Mouse (Mus musculus): ENCODE results near the gene Lmtk3. TPM values are rescaled to one million over a fixed set of nuclear protein-coding genes. Genes with fewer than 3 reads are reported as not detected.

The Lmtk3 gene
- polyA plus RNA-seq, 1 experiment from 2014 or later = 34.8 TPM

- H3K4me3 ChIP-seq = no peak overlapping the region
- H3K9me3 ChIP-seq = no peaks in the 10 kb centered on the region
- peaks cover 23% of the 10 kb centered on the region for H3K27me3 ChIP-seq (replicated peaks)
- no peaks in the 10 kb centered on the region for H3K36me3 ChIP-seq (replicated peaks)
- H3K4me2 ChIP-seq = peak overlapping the region; percentile 18
- no peak overlapping the region for H3K9ac ChIP-seq
- no peak for ATAC-seq (replicated peaks)
- H3K27ac ChIP-seq = no peak overlapping the region
- 11% methylated on average over 24 of the region's 27 CpGs for WGBS
- H3K4me1 ChIP-seq = no peaks in the 10 kb centered on the region
Measured at GRCm38 (mm10) chr7:45759400-45759799, 24.1 kb upstream of the Lmtk3 start.

- WGBS = 51% methylated on average over 5 of the region's 5 CpGs
- H3K4me2 ChIP-seq = no peak overlapping the region
- H3K9ac ChIP-seq = no peak overlapping the region
- H3K27ac ChIP-seq = no peak overlapping the region
- H3K4me3 ChIP-seq = no peak overlapping the region
- no peak for ATAC-seq (replicated peaks)
- peaks cover 23% of the 10 kb centered on the region for H3K27me3 ChIP-seq (replicated peaks)
- no peaks in the 10 kb centered on the region for H3K9me3 ChIP-seq
- no peaks in the 10 kb centered on the region for H3K36me3 ChIP-seq (replicated peaks)
- H3K4me1 ChIP-seq = no peaks in the 10 kb centered on the region
Measured at GRCm38 (mm10) chr7:45760151-45760550, 23.4 kb upstream of the Lmtk3 start.

GRCm38 (mm10) chr7:45765995-45766394 lies 17.5 kb upstream of the Lmtk3 start:
- no peak overlapping the region for H3K9ac ChIP-seq
- H3K4me1 ChIP-seq = no peaks in the 10 kb centered on the region
- H3K4me3 ChIP-seq = no peak overlapping the region
- H3K27ac ChIP-seq = no peak overlapping the region
- ATAC-seq (replicated peaks) = no peak
- H3K4me2 ChIP-seq = no peak overlapping the region
- WGBS = 66% methylated on average over 8 of the region's 8 CpGs
- H3K36me3 ChIP-seq (replicated peaks) = no peaks in the 10 kb centered on the region
- no peaks in the 10 kb centered on the region for H3K9me3 ChIP-seq
- no peaks in the 10 kb centered on the region for H3K27me3 ChIP-seq (replicated peaks)

- ATAC-seq (replicated peaks) = no peak
- WGBS = 59% methylated on average over 8 of the region's 8 CpGs
- Histone ChIP-seq H3K27ac (no peak overlapping the region), H3K4me3 (no peak overlapping the region), H3K9ac (no peak overlapping the region), H3K4me1 (no peaks in the 10 kb centered on the region), H3K36me3 (replicated peaks) (no peaks in the 10 kb centered on the region), H3K9me3 (no peaks in the 10 kb centered on the region), H3K4me2 (no peak overlapping the region), H3K27me3 (replicated peaks) (no peaks in the 10 kb centered on the region)
Measured at GRCm38 (mm10) chr7:45766764-45767163, 16.8 kb upstream of the Lmtk3 start.

DNA sequence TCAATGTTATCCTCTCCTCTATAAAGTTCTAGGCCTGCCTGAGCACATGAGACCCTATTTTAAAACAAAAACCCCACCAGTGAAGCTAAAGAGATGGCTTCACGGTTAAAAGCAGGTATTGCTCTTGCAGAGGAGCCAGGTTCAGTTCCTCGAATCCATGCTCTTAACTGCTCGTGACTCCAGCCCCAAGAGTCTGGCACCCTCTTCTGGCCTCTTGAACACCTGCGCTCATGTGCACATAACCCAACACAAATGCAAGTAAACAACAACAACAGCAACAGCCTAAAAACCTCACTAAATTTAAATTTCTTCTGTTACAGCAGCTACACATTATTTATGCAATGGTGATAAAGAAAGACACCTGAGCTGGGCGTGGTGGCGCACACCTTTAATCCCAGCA lies 16.0 kb upstream of the Lmtk3 start:
- Histone ChIP-seq H3K27ac (no peak overlapping the region), H3K4me3 (no peak overlapping the region), H3K4me2 (no peak overlapping the region), H3K36me3 (replicated peaks) (no peaks in the 10 kb centered on the region), H3K27me3 (replicated peaks) (no peaks in the 10 kb centered on the region), H3K4me1 (no peaks in the 10 kb centered on the region), H3K9ac (no peak overlapping the region), H3K9me3 (no peaks in the 10 kb centered on the region)
- WGBS = 94% methylated on average over 6 of the region's 6 CpGs
- no peak for ATAC-seq (replicated peaks)

DNA sequence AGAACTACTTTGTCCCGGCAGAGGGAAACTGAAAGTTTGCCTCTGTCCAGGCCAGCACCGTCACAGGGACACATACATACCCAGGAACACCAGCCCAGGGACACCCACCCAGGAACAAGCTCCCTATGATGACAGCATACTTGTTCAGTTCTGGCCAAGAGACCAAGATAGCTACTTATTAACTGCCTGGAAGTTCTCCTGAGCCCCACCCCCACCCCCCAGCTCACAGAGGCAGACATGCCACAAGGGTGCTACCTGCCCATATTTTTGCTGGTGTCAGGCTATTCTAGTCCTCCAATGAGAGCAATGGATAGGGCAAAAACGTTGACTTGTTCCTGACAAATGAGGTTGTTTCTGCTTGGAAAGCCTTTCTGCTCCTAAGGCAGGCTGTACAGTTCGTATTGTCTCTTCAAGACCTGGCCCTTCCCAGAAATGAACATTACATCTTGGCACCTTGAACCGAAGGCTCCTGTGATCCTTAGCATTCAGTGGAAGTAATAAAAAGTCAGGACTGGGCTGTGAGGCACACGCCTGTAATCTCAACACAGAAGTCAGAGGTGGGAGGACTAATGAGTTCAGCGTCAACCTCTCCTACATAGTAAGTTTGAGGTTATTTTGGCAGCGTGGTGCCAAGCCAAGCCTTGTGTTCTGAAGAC lies 13.0 kb upstream of the Lmtk3 start:
- ATAC-seq (replicated peaks) = no peak
- Histone ChIP-seq H3K9ac (no peak overlapping the region), H3K27ac (no peak overlapping the region), H3K4me1 (no peaks in the 10 kb centered on the region), H3K4me2 (no peak overlapping the region), H3K4me3 (no peak overlapping the region), H3K36me3 (replicated peaks) (no peaks in the 10 kb centered on the region), H3K9me3 (no peaks in the 10 kb centered on the region), H3K27me3 (replicated peaks) (0 out of 2 replicates have a peak, but pooled peaks cover 3% of the 10 kb centered on the region)
- WGBS = 67% methylated on average over 8 of the region's 8 CpGs

GRCm38 (mm10) chr7:45771101-45771500 lies 12.4 kb upstream of the Lmtk3 start:
- no peak overlapping the region for H3K27ac ChIP-seq
- no peaks in the 10 kb centered on the region for H3K9me3 ChIP-seq
- H3K36me3 ChIP-seq (replicated peaks) = no peaks in the 10 kb centered on the region
- WGBS = 65% methylated on average over 4 of the region's 4 CpGs
- no peaks in the 10 kb centered on the region for H3K4me1 ChIP-seq
- no peak overlapping the region for H3K4me2 ChIP-seq
- H3K4me3 ChIP-seq = no peak overlapping the region
- ATAC-seq (replicated peaks) = no peak
- 0 out of 2 replicates have a peak, but pooled peaks cover 3% of the 10 kb centered on the region for H3K27me3 ChIP-seq (replicated peaks)
- no peak overlapping the region for H3K9ac ChIP-seq

DNA sequence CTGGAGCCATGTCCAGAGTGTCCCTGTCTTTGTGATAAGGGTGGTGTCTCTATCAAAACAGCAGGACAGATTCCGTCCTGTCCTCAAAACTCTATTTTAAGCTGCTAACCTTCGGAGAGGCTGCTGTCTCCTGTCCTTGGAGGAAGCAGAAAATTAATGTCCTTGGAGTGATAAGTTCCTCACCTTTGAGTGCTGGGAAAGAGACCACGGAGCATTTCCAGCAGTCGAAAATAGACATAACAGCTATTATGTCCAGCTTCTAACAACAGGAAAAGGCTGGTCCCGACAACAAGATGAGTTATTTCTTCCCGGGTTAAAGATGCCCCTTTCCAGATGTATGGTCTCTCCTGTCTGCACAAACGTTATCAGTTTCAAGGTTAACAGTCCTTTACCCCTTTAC lies 8.3 kb upstream of the Lmtk3 start:
- Histone ChIP-seq H3K4me2 (no peak overlapping the region), H3K9me3 (no peaks in the 10 kb centered on the region), H3K36me3 (replicated peaks) (no peaks in the 10 kb centered on the region), H3K27ac (no peak overlapping the region), H3K4me3 (no peak overlapping the region), H3K27me3 (replicated peaks) (0 out of 2 replicates have a peak, but pooled peaks cover 3% of the 10 kb centered on the region), H3K4me1 (no peaks in the 10 kb centered on the region), H3K9ac (no peak overlapping the region)
- no peak for ATAC-seq (replicated peaks)
- 82% methylated on average over 7 of the region's 7 CpGs for WGBS

DNA sequence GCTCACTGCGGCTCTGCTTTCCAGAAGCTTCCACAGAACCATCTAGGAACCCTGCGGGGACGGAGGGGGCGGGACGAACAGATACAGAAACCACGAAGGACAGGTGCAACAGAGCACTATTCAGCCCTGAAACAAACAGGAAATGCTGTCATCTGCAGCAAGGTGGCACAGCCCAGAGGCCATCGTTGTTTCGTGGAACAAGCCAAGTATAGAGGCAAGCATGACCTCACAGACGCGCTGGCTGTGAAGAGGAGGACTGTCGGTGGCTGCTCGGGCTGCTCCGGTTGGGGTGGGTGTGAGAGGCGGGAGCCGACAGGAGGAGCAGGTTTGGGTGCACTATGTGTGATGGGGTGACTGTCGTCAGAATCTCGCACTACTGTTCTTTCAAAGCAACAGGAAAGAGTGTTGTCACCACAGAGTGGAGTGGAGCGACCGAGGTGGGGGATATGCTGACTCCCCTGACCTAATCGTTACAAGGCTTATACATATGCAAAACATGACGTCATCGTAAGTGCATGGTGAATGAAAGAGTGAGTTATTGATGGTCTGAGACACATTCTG lies 4.4 kb upstream of the Lmtk3 start:
- no peak overlapping the region for H3K9ac ChIP-seq
- 19% methylated on average over 22 of the region's 22 CpGs for WGBS

DNA sequence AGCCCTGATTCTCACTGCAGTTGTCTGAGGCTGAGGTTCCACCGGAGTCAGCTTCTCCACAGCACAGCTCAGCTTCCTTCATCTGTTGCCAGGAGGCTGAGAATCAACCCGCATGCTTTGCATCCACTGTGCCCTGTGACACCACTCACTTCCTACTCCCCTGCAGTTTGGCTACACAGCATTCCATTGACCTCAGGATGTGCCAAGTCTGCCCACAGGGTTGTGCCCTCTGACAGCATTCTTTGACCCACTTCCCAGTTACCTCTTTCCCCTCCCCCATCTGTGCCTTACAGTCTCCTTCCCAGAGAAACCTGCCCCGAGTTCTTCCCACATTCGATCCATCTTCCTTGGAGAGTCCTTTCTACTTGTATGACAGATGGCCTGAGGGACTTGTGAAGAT lies 1.3 kb upstream of the Lmtk3 start:
- WGBS = 79% methylated on average over 4 of the region's 4 CpGs
- H3K4me2 ChIP-seq = no peak overlapping the region
- 0 out of 2 replicates have a peak, but pooled peaks cover 2% of the 10 kb centered on the region for H3K36me3 ChIP-seq (replicated peaks)
- H3K9me3 ChIP-seq = no peaks in the 10 kb centered on the region
- H3K27me3 ChIP-seq (replicated peaks) = no peaks in the 10 kb centered on the region
- no peak overlapping the region for H3K9ac ChIP-seq
- H3K4me1 ChIP-seq = peaks cover 22% of the 10 kb centered on the region
- no peak for ATAC-seq (replicated peaks)
- H3K4me3 ChIP-seq = no peak overlapping the region
- H3K27ac ChIP-seq = no peak overlapping the region

More for the DNA sequence above, 4.4 kb upstream of the Lmtk3 start:
- H3K27ac ChIP-seq = no peak overlapping the region
- no peak for ATAC-seq (replicated peaks)
- H3K27me3 ChIP-seq (replicated peaks) = no peaks in the 10 kb centered on the region
- no peaks in the 10 kb centered on the region for H3K9me3 ChIP-seq
- peak overlapping the region; percentile 30 for H3K4me2 ChIP-seq
- H3K4me1 ChIP-seq = peaks cover 6% of the 10 kb centered on the region; the same call in 1 of the 2 replicates
- H3K4me3 ChIP-seq = no peak overlapping the region
- H3K36me3 ChIP-seq (replicated peaks) = no peaks in the 10 kb centered on the region

DNA sequence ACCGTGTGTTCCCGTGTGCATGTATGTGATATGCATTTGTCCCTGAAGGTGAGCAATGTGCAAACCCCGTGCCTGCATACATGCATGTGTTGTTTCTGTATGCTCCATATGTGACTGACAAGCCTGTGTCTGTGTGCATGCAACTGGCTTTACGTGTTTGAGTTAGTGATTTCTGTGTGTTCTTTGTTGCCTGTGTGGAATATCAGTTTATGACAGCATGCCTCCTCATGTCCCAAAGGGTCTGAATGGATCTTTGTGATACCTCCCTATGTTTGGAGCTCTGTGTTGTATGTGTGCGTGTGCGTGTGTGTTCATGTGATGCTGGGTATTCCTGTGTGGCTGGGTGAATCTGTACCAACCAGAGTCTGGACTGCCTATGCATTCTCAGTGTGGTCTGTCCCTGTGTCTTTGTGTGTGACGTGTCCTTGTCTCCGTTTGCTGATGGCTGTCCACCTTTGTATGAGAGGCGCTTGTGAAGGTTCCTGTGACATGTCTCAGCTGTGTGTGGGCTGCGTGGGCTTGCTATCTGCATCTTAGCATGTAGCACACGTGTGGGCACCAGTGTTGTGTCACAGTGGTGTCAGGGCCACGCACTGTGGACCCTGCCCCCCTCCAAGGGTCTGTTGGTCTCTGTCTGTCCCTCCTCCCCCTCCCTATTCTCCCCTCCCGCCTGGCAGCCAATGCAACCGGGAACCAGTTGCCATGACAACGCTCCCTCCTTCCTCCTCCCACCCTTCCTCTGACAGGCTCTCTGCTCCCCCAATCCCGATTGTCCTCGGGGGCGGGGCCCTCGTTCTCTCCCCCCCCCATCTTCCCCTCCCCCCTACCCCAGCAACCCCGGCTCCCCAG lies 1.2 kb downstream of the Lmtk3 start, which contains the start of gene Sult2b1:
Sult2b1 (minus strand) TSS at position 146 of the 849 bp plus-strand sequence.
- Histone ChIP-seq H3K9me3 (no peaks in the 10 kb centered on the region), H3K4me2 (peak within 1 kb of the TSS; percentile 75), H3K9ac (peak within 1 kb of the TSS; percentile 84), H3K4me3 (peak within 1 kb of the TSS; percentile 96), H3K36me3 (replicated peaks) (peaks cover 22% of the 10 kb centered on the region), H3K27ac (peak within 1 kb of the TSS; percentile 95), H3K4me1 (peaks cover 35% of the 10 kb centered on the region), H3K27me3 (replicated peaks) (no peaks in the 10 kb centered on the region)
- WGBS = 10% methylated on average over 20 of the region's 20 CpGs
- peak; percentile 70 for ATAC-seq (replicated peaks)

GRCm38 (mm10) chr7:45785388-45786135 lies 2.0 kb downstream of the Lmtk3 start:
- H3K4me2 ChIP-seq = peak overlapping the region; percentile 75
- H3K9me3 ChIP-seq = no peaks in the 10 kb centered on the region
- peaks cover 30% of the 10 kb centered on the region for H3K36me3 ChIP-seq (replicated peaks)
- no peaks in the 10 kb centered on the region for H3K27me3 ChIP-seq (replicated peaks)
- under 1% methylated on average over 36 of the region's 42 CpGs for WGBS
- peaks cover 35% of the 10 kb centered on the region for H3K4me1 ChIP-seq
- H3K27ac ChIP-seq = peak overlapping the region; percentile 95
- peak overlapping the region; percentile 84 for H3K9ac ChIP-seq
- ATAC-seq (replicated peaks) = peak; percentile 43
- H3K4me3 ChIP-seq = peak overlapping the region; percentile 96

Measured in midbrain, embryonic 15.5 days (tissue).